Mouse (Mus musculus): ENCODE measurements around the gene Acox3. TPM values are rescaled to one million over a fixed set of nuclear protein-coding genes. Genes with fewer than 3 reads are reported as not detected.
A peak's percentile ranks its signal among the peaks of the same experiment; 100 is the strongest.

Acox3 gene
- polyA plus RNA-seq, 1 experiment from 2014 or later: 18.8 TPM

DNA sequence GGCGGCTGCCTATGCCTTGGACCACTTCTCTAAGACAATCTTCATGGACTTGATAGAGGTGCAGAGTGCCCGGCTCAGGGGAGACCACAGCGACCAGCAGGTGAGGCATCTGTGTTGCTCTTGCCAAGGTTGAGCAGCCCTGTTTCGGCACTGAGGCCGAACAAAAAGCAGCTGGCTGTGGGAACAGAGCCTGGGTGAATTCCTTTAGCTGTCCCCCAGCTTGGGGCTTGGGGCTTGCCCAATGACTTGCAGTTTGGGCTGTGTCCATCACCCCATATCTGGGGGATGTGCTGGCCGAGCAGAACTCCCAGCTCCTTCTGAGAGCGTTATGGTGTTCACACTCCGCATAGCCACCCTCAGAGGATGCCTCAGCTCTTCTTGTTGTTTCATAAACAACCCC is 18.7 kb downstream of the Acox3 start:
- H3K27me3 ChIP-seq: no peaks in the 10 kb centered on the region
- H3K4me3 ChIP-seq: no peak overlapping the region
- H3K4me2 ChIP-seq (replicated peaks): no peak overlapping the region
- H3K4me1 ChIP-seq: no peaks in the 10 kb centered on the region
- peaks cover 55% of the 10 kb centered on the region for H3K36me3 ChIP-seq
- H3K27ac ChIP-seq (replicated peaks): no peak overlapping the region
- 95% methylated on average over 8 of the region's 8 CpGs for WGBS
- ATAC-seq (ENCODE audit: low FRiP score, low read depth): no peak
- H3K9ac ChIP-seq (replicated peaks): no peak overlapping the region
- H3K9me3 ChIP-seq: peaks cover 4% of the 10 kb centered on the region; the same call in 1 of the 2 replicates

DNA sequence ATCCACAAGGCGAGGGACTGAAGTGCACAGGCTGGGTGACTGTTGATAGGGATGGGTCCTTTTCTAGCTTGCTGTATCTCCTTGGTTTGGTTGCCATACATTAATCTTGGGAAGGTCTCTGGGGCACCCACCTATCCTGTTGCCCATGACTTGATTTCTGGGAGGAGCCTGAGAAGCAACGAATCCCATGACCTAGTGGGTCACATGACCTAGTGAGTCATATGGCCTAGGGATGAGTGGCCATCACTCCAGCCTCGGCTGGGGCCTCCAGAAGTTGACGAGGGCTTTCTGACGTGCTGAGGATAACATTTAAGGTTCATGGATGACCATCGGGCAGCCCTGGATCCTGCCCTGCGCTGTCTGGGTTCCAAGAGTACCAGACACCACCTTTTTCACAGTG is 22.5 kb downstream of the Acox3 start:
- H3K27ac ChIP-seq (replicated peaks): no peak overlapping the region
- no peak overlapping the region for H3K9ac ChIP-seq (replicated peaks)
- no peaks in the 10 kb centered on the region for H3K9me3 ChIP-seq
- no peak overlapping the region for H3K4me2 ChIP-seq (replicated peaks)
- WGBS: 86% methylated on average over 7 of the region's 7 CpGs
- H3K4me1 ChIP-seq: peaks cover 20% of the 10 kb centered on the region
- H3K27me3 ChIP-seq: no peaks in the 10 kb centered on the region; the same call in 1 of the 2 replicates
- peaks cover 41% of the 10 kb centered on the region for H3K36me3 ChIP-seq
- ATAC-seq (ENCODE audit: low FRiP score, low read depth): no peak
- no peak overlapping the region for H3K4me3 ChIP-seq

DNA sequence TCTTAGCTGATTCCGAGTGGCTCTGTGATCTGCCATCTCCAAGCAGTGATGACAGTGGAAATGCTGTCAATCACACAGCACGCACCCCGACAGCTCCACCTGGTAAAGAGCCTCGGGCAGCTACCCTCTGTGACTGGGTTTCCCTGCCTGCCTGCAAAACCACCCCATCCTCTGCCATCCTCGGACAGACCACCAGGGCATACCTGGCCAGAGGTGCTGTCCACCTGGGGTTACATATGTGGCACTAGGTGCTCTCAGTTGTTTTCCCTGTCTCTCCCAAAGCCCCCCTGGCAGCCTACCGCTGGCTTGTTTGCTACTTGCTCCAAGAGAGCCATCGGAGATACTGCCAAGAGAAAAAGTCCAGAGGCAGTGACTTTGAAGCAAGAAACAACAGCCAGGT is 24.0 kb downstream of the Acox3 start:
- no peak overlapping the region for H3K4me2 ChIP-seq (replicated peaks)
- peaks cover 31% of the 10 kb centered on the region for H3K36me3 ChIP-seq
- WGBS: 95% methylated on average over 7 of the region's 7 CpGs
- H3K27me3 ChIP-seq: no peaks in the 10 kb centered on the region; the same call in 1 of the 2 replicates
- peaks cover 20% of the 10 kb centered on the region for H3K4me1 ChIP-seq
- H3K4me3 ChIP-seq: no peak overlapping the region
- H3K9ac ChIP-seq (replicated peaks): no peak overlapping the region
- H3K27ac ChIP-seq (replicated peaks): no peak overlapping the region
- no peak for ATAC-seq (ENCODE audit: low FRiP score, low read depth)
- no peaks in the 10 kb centered on the region for H3K9me3 ChIP-seq

DNA sequence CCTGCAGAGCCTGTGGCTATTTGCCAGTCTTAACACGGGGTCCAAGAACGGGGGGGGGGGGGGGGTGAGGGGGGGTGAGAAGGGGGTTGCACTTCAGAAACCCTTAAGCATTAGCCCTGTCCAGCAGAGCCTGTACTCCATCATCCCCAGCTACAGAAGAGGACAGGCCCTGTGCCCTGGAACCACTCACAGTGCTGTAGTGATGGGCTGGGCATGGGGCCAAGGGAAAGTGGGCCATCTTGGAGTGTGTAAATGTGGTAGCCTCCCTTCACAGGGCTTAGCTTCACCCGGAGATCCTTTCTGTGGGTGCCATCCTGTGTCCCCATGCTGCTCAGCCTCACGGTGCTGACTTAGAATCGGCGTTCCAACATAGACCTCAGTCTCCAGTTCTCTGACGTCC is 24.9 kb downstream of the Acox3 start:
- ATAC-seq (ENCODE audit: low FRiP score, low read depth): no peak
- H3K4me1 ChIP-seq: peaks cover 20% of the 10 kb centered on the region
- no peaks in the 10 kb centered on the region for H3K9me3 ChIP-seq
- H3K27me3 ChIP-seq: no peaks in the 10 kb centered on the region; the same call in 1 of the 2 replicates
- 91% methylated on average over 6 of the region's 7 CpGs for WGBS
- H3K4me3 ChIP-seq: no peak overlapping the region
- no peak overlapping the region for H3K27ac ChIP-seq (replicated peaks)
- H3K4me2 ChIP-seq (replicated peaks): no peak overlapping the region
- no peak overlapping the region for H3K9ac ChIP-seq (replicated peaks)
- peaks cover 21% of the 10 kb centered on the region for H3K36me3 ChIP-seq

DNA sequence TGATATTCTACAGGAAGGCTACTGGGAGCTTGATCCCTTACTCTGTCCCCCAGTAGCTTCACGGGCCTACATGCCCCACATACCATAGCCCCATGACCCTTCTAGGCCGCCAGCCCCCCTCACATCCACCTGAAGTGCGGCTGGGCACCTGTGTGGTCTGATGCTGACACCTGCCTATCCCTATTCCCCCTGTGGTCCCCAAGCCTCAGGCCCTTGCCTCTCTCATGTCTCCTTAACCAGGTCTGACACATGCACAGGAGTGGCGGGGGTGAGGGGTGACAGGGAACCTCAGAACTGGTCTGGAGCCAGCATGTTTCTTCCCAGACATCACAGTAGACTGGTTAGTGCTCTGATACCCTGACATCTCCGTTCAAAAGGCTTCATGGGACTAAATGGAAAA is 25.7 kb downstream of the Acox3 start:
- no peak overlapping the region for H3K27ac ChIP-seq (replicated peaks)
- H3K9ac ChIP-seq (replicated peaks): no peak overlapping the region

DNA sequence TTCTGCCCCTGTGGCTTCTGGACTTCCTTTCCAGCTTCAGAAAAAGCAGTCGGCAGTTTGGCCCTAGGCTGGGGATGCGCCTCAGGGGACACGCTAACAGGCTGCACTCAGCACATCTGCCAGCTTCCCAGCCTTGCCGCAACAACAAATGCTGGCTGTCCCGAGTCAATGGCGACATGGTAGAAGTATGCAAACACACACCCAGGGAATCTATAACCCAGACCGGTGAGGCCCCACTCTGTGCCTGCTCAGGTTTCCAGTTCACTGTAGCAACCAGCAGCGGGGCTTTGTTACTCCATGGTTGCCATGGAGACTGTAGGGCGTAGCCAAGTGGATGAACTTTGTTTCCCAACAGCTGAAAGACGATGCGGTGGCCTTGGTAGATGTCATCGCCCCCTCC is 26.5 kb downstream of the Acox3 start:
- 7% methylated on average over 12 of the region's 12 CpGs for WGBS
- H3K27ac ChIP-seq (replicated peaks): peak overlapping the region; percentile 12
- no peaks in the 10 kb centered on the region; the same call in 1 of the 2 replicates for H3K27me3 ChIP-seq
- H3K9me3 ChIP-seq: no peaks in the 10 kb centered on the region
- ATAC-seq (ENCODE audit: low FRiP score, low read depth): peak; percentile 55
- H3K9ac ChIP-seq (replicated peaks): no peak overlapping the region
- no peak overlapping the region for H3K4me3 ChIP-seq
- peaks cover 9% of the 10 kb centered on the region; the same call in 1 of the 2 replicates for H3K36me3 ChIP-seq
- H3K4me1 ChIP-seq: peaks cover 20% of the 10 kb centered on the region
- H3K4me2 ChIP-seq (replicated peaks): peak overlapping the region; percentile 26; the same call in 1 of the 2 replicates

More for the DNA sequence above, 25.7 kb downstream of the Acox3 start:
- WGBS: 84% methylated on average over 5 of the region's 5 CpGs
- H3K9me3 ChIP-seq: no peaks in the 10 kb centered on the region
- H3K4me2 ChIP-seq (replicated peaks): no peak overlapping the region
- peaks cover 20% of the 10 kb centered on the region for H3K4me1 ChIP-seq
- no peak overlapping the region for H3K4me3 ChIP-seq
- peaks cover 14% of the 10 kb centered on the region; the same call in 1 of the 2 replicates for H3K36me3 ChIP-seq
- no peaks in the 10 kb centered on the region; the same call in 1 of the 2 replicates for H3K27me3 ChIP-seq
- ATAC-seq (ENCODE audit: low FRiP score, low read depth): no peak

DNA sequence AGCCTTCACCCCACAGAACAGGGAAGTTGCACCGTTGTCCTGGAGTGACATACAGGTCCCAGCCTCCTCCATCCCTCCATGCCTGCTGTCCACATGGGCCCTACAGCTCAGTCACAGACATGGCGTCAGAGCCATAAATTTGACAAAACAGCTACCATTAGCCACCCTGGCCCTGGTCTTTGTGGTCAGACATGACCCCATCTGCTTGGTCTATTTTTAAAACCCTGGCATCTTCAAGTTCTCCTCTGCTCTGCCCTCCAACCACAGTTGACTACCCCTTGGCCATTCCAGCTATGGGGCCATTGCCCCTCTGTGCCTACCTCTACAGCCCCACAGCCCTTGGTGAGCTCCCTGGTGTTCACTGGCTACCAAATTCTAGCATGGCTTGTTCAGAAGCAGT is 27.1 kb downstream of the Acox3 start:
- Histone ChIP-seq H3K4me1 (peaks cover 20% of the 10 kb centered on the region), H3K27me3 (no peaks in the 10 kb centered on the region; the same call in 1 of the 2 replicates)
- 81% methylated on average over 2 of the region's 2 CpGs for WGBS

DNA sequence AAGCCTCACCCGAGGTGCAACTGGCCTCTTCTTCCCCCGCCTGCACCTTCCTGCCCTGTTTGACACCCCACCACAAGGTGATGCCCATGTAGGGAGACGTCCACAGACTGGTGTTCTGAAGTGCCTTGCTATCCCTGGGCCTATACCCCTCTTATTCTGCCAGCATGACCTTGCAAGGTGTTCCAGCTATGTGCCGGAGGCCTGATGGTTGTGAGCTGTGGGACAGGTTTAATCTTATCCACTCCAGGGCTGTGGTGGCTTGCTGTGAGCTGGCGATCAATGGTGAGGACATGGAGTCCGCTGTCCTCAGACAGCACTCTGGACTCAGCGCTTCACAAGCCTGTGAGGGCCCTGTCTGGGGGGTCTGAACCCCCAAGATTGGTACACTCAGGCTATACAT is 27.5 kb downstream of the Acox3 start:
- 89% methylated on average over 7 of the region's 7 CpGs for WGBS
- Histone ChIP-seq H3K4me2 (replicated peaks) (no peak overlapping the region), H3K27ac (replicated peaks) (no peak overlapping the region)

More for the DNA sequence above, 27.1 kb downstream of the Acox3 start:
- no peak for ATAC-seq (ENCODE audit: low FRiP score, low read depth)
- no peak overlapping the region for H3K9ac ChIP-seq (replicated peaks)
- 0 out of 2 replicates have a peak overlapping the region, but pooled peaks have one; percentile 12 for H3K27ac ChIP-seq (replicated peaks)
- H3K36me3 ChIP-seq: peaks cover 9% of the 10 kb centered on the region; the same call in 1 of the 2 replicates
- no peaks in the 10 kb centered on the region for H3K9me3 ChIP-seq
- H3K4me2 ChIP-seq (replicated peaks): no peak overlapping the region
- H3K4me3 ChIP-seq: no peak overlapping the region

DNA sequence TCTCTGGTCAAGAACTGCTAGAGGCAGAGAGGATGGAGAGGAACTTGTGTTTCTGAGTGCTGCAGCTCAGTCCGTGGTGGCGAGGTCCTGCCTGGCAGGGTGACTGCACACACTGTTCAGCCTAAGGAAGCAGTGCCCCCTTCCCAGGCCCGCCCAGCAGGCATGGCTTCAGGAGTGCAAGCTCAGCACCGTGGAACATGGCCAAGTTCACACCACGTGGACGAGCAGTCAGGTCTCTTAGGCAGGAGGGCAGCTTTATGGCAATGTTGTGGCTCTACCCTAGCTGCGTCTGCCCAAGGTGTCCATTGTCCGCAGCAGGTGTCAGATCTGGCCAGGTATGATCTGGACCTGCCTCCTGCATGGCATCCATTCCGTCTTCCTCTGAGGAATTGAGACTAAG is 28.3 kb downstream of the Acox3 start:
- Histone ChIP-seq H3K27me3 (no peaks in the 10 kb centered on the region; the same call in 1 of the 2 replicates), H3K9ac (replicated peaks) (no peak overlapping the region), H3K4me1 (peaks cover 20% of the 10 kb centered on the region), H3K36me3 (0 out of 2 replicates have a peak, but pooled peaks cover 9% of the 10 kb centered on the region), H3K27ac (replicated peaks) (no peak overlapping the region), H3K4me2 (replicated peaks) (no peak overlapping the region), H3K4me3 (no peak overlapping the region), H3K9me3 (no peaks in the 10 kb centered on the region)
- no peak for ATAC-seq (ENCODE audit: low FRiP score, low read depth)
- 92% methylated on average over 9 of the region's 9 CpGs for WGBS

More for the DNA sequence above, 27.5 kb downstream of the Acox3 start:
- Histone ChIP-seq H3K9ac (replicated peaks) (no peak overlapping the region), H3K4me1 (peaks cover 20% of the 10 kb centered on the region), H3K4me3 (no peak overlapping the region), H3K36me3 (peaks cover 9% of the 10 kb centered on the region; the same call in 1 of the 2 replicates), H3K27me3 (no peaks in the 10 kb centered on the region; the same call in 1 of the 2 replicates), H3K9me3 (no peaks in the 10 kb centered on the region)
- no peak for ATAC-seq (ENCODE audit: low FRiP score, low read depth)

DNA sequence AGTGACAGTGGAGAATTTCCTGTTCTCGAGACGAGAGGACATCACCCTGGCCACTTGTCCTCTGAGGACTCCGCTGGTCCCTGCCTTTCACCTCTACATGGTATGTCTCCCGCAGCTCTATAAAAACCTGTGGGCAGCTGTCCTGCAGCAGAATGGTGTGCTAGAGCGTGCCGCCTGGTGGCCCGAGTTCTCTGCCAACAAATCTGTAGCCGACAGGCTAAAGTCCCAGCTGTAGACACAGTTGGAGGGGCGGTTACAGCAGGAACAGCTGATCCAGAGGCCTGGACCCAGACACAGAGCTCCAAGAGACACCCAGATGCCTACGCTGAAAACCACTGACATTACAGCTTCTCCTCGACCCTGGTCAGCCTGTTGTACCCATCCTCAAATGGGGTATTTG is 29.1 kb downstream of the Acox3 start:
- H3K9me3 ChIP-seq: no peaks in the 10 kb centered on the region
- WGBS: 87% methylated on average over 11 of the region's 11 CpGs
- H3K27ac ChIP-seq (replicated peaks): no peak overlapping the region
- no peak overlapping the region for H3K4me2 ChIP-seq (replicated peaks)
- no peak for ATAC-seq (ENCODE audit: low FRiP score, low read depth)
- H3K9ac ChIP-seq (replicated peaks): no peak overlapping the region
- H3K4me1 ChIP-seq: peaks cover 23% of the 10 kb centered on the region
- H3K4me3 ChIP-seq: no peak overlapping the region
- H3K36me3 ChIP-seq: 0 out of 2 replicates have a peak, but pooled peaks cover 9% of the 10 kb centered on the region
- no peaks in the 10 kb centered on the region; the same call in 1 of the 2 replicates for H3K27me3 ChIP-seq

DNA sequence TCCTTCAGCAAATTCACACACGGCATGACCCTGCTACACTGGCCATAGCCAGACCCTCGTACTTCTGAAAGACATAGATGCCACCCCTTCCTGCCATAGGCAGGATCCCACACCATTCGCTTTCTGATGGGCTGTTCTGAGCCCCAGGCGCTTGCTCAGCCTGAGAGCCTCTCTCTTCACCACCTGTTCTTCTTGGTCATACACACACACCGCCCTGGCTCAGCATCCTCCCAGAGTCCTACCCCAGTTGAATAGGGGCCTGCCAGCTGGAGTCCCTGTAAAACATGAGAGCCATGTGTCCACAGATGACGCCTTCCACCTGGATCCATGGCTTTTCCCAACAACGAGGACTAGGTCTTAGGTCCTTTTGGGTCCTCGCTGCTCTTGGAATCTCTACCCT is 29.9 kb downstream of the Acox3 start:
- H3K9me3 ChIP-seq: no peaks in the 10 kb centered on the region
- 0 out of 2 replicates have a peak, but pooled peaks cover 9% of the 10 kb centered on the region for H3K36me3 ChIP-seq
- H3K4me1 ChIP-seq: peaks cover 23% of the 10 kb centered on the region
- H3K9ac ChIP-seq (replicated peaks): no peak overlapping the region
- no peak overlapping the region for H3K4me2 ChIP-seq (replicated peaks)
- no peak overlapping the region for H3K27ac ChIP-seq (replicated peaks)
- 90% methylated on average over 8 of the region's 8 CpGs for WGBS
- H3K27me3 ChIP-seq: no peaks in the 10 kb centered on the region; the same call in 1 of the 2 replicates
- ATAC-seq (ENCODE audit: low FRiP score, low read depth): no peak
- no peak overlapping the region for H3K4me3 ChIP-seq

DNA sequence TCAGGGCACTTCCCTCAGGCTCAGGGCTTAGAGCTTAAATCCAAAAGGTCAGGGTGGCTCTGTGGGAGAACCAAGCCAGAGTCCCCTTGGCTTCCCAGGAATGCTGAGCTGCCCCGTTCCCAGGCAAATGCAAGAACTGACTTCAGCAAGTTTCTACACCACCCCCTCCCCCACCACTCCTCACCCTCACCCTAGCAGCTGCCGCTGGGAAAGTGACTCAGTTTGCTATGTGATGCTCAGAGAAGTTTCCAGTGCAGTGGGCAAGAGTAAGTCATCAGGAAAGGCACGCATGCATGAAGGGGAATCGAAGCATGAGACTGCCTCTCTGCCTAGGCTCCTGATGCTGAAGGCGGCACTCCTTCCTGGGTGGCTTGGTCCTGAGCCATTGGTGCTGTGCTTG is 34.1 kb downstream of the Acox3 start:
- Histone ChIP-seq H3K36me3 (no peaks in the 10 kb centered on the region), H3K4me1 (peaks cover 9% of the 10 kb centered on the region; the same call in 1 of the 2 replicates), H3K4me3 (no peak overlapping the region), H3K4me2 (replicated peaks) (no peak overlapping the region), H3K27me3 (no peaks in the 10 kb centered on the region), H3K9me3 (no peaks in the 10 kb centered on the region), H3K9ac (replicated peaks) (no peak overlapping the region), H3K27ac (replicated peaks) (no peak overlapping the region)
- ATAC-seq (ENCODE audit: low FRiP score, low read depth): no peak
- 41% methylated on average over 5 of the region's 5 CpGs for WGBS

DNA sequence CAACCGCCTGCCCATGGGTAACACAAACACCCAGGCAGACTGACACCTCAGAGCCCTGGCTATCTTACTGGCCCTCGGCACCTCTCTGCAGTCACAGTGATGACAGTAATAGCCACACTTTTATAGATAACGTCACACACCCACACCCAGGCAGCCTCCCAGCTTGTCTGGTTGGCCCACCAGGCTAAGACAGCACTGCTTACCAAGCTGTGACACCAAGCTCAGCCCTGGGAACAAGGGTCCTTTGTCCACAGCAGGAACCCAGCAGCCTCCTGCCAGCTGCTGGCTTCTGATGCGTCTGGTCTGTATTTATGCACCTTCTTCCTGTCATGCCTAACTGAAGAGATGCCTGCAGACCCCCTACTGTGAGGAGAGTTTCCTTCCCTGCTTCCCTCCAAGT is 38.3 kb downstream of the Acox3 start:
- Histone ChIP-seq H3K27me3 (no peaks in the 10 kb centered on the region), H3K27ac (replicated peaks) (no peak overlapping the region), H3K9ac (replicated peaks) (no peak overlapping the region), H3K36me3 (no peaks in the 10 kb centered on the region), H3K9me3 (no peaks in the 10 kb centered on the region), H3K4me3 (no peak overlapping the region), H3K4me2 (replicated peaks) (no peak overlapping the region), H3K4me1 (peaks cover 9% of the 10 kb centered on the region; the same call in 1 of the 2 replicates)
- ATAC-seq (ENCODE audit: low FRiP score, low read depth): no peak
- WGBS: 51% methylated on average over 4 of the region's 4 CpGs
